Mouse (Mus musculus) T-helper 1 cell (primary cell): Measurements from ENCODE around the gene Wdr48.

Source experiments
- in situ Hi-C: fragments of 300-600 bp; cut with MboI, MseI; formaldehyde crosslinking; loops from one replicate; pipeline ENCODE4 v1.15.1; 2025; ENCODE audit warnings: high pct_unique_total_duplicates

Gene Wdr48

GRCm38 (mm10) chr9:119969811-119970210 is 75.1 kb downstream of the Wdr48 start:
- in situ Hi-C loops: no loop called here

- in situ Hi-C loops: no loop called here
Observed at GRCm38 (mm10) chr9:119970221-119970620, 75.5 kb downstream of the Wdr48 start.

GRCm38 (mm10) chr9:119970763-119971656 is 76.3 kb downstream of the Wdr48 start:
- in situ Hi-C loops: no loop called here

GRCm38 (mm10) chr9:119972166-119972565 is 77.5 kb downstream of the Wdr48 start:
- in situ Hi-C loops: no loop called here

GRCm38 (mm10) chr9:119972582-119972981 is 77.9 kb downstream of the Wdr48 start:
- in situ Hi-C loops: no loop called here

- in situ Hi-C loops: no loop called here
Observed at GRCm38 (mm10) chr9:119973281-119973680, 78.6 kb downstream of the Wdr48 start.

GRCm38 (mm10) chr9:119973869-119974520 is 79.3 kb downstream of the Wdr48 start:
- in situ Hi-C loops: no loop called here

GRCm38 (mm10) chr9:119974609-119975008 is 79.9 kb downstream of the Wdr48 start:
- in situ Hi-C loops: no loop called here

- in situ Hi-C loops: no loop called here
Observed at GRCm38 (mm10) chr9:119975286-119975685, 80.6 kb downstream of the Wdr48 start.
